Mouse (Mus musculus) neural tube, embryonic 10.5 days (tissue): ENCODE measurements around the gene Dtl.

Source experiments
- DNase-seq: peaks from one replicate; pipeline ENCODE4 v3.0.0-alpha.2; 2017; ENCODE audit warnings: low spot score; ENCODE audit errors: extremely low spot score

Dtl gene

GRCm38 (mm10) chr1:191579524-191579923 is 4.2 kb upstream of the Dtl start:
- no peak for DNase-seq

- peak; percentile 74 for DNase-seq
These were observed 380 bp downstream of the Dtl start for GRCm38 (mm10) chr1:191574871-191575457.

GRCm38 (mm10) chr1:191573906-191574639 is 1.3 kb downstream of the Dtl start:
- peak; percentile 24 for DNase-seq

- DNase-seq, result no peak
These were observed 4.9 kb downstream of the Dtl start for GRCm38 (mm10) chr1:191570415-191570814.

GRCm38 (mm10) chr1:191569625-191570024 is 5.7 kb downstream of the Dtl start:
- no peak for DNase-seq

GRCm38 (mm10) chr1:191567859-191568258 is 7.5 kb downstream of the Dtl start:
- DNase-seq, result no peak

- no peak for DNase-seq
These were observed 12.4 kb downstream of the Dtl start for GRCm38 (mm10) chr1:191562823-191563365.

GRCm38 (mm10) chr1:191559779-191560178 is 15.6 kb downstream of the Dtl start:
- no peak for DNase-seq

- DNase-seq, result no peak
These were observed 18.2 kb downstream of the Dtl start for GRCm38 (mm10) chr1:191557109-191557508.

GRCm38 (mm10) chr1:191550786-191551185 is 24.6 kb downstream of the Dtl start:
- no peak for DNase-seq

- no peak for DNase-seq
These were observed 31.6 kb downstream of the Dtl start for GRCm38 (mm10) chr1:191543747-191544146.

- DNase-seq, result no peak
These were observed 33.7 kb downstream of the Dtl start for GRCm38 (mm10) chr1:191541619-191542018.

- DNase-seq, result no peak
These were observed 34.3 kb downstream of the Dtl start for GRCm38 (mm10) chr1:191541014-191541413.

GRCm38 (mm10) chr1:191540300-191540699 is 35.0 kb downstream of the Dtl start:
- DNase-seq, result no peak

GRCm38 (mm10) chr1:191534896-191535295 is 40.4 kb downstream of the Dtl start:
- no peak for DNase-seq

- no peak for DNase-seq
These were observed 44.3 kb downstream of the Dtl start for GRCm38 (mm10) chr1:191531023-191531422.

GRCm38 (mm10) chr1:191529406-191529805 is 45.9 kb downstream of the Dtl start:
- DNase-seq, result no peak

- DNase-seq, result no peak
These were observed 47.3 kb downstream of the Dtl start for GRCm38 (mm10) chr1:191527921-191528612.

GRCm38 (mm10) chr1:191527089-191527488 is 48.3 kb downstream of the Dtl start:
- no peak for DNase-seq

GRCm38 (mm10) chr1:191521395-191521794 is 53.9 kb downstream of the Dtl start:
- no peak for DNase-seq

GRCm38 (mm10) chr1:191520669-191521068 is 54.7 kb downstream of the Dtl start:
- DNase-seq, result no peak

GRCm38 (mm10) chr1:191520194-191520593 is 55.1 kb downstream of the Dtl start:
- no peak for DNase-seq
